Mouse (Mus musculus): ENCODE measurements around the gene Lingo3.

GRCm38 (mm10) chr10:80814800-80815199, 29.0 kb downstream of the Lingo3 start:
- TF ChIP-seq POLR2A (IDR thresholded peaks at IDR 0.05; ENCODE audit: borderline replicate concordance, low read depth, low read length) (no peak), CTCF (IDR thresholded peaks at IDR 0.05; ENCODE audit: low read depth, low read length) (no peak)
